Mouse (Mus musculus): ENCODE measurements around the gene Sypl2.
"Not testable (repeated sequence)": the region's sequence is repeated elsewhere in the genome, so short reads cannot be mapped to it uniquely, and the experiment has no call there.

The Sypl2 gene

DNA sequence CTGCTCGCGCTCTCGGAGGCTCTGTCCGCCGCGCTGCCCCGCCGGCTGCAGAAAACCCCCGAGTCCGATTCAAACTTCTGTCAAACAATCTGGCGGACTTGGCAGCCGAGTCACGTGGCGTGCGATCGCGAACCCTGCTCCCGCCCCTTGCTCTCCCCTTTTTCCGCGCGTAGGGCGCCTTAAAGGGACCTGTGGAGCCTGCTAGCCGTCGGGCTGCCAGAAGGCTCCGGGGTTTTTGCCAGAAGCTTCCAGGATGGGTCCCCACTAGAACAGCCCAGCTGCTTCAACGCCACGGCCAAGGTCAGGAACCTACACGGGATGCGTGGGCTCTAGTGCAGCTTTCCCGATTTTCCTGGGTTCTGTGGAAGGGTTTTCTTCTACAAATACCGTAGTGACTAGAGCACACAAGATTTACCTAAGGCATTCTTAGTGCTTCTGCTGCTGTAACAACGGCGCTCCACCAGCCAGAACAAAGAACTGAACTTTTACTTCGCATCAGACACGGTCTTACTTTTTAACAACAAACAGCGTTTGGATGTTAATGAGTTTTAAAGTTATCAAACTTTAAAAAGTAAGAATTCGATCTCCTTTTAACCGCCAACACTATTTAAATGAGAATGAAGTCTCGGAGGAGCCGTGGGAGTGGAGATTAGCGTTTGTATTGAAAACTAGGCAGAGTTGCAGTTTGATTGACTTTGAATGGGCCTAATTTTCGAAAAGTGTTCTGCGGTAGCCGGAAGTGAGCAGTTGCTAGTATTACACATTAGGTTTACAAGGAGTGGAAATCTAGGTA lies at the start of gene Sypl2:
TSS of gene Sypl2 (minus strand) at position 91 of the 793 bp plus-strand sequence.
- peak; percentile 33 for DNase-seq (ENCODE audit: low spot score)

DNA sequence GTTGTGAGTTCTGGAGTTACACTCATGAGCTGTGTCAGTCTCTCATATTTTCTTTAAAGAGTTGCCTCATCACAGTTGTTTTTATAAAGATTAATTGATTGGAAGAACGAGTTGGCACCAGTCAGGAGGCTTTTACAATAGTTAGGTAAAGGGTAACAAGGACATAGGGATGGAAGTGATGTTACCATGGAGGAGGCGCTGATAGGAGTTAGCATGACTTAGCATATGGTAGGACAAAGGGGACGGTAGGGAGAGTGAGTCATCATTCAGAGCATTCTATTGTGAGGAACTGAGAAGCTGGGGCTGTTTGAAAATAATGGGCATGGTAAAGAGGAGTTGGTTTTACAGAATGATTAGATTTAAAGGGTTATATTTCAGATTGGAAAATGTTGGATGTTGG lies 32.9 kb upstream of the Sypl2 start:
- DNase-seq (ENCODE audit: low spot score), result no peak

DNA sequence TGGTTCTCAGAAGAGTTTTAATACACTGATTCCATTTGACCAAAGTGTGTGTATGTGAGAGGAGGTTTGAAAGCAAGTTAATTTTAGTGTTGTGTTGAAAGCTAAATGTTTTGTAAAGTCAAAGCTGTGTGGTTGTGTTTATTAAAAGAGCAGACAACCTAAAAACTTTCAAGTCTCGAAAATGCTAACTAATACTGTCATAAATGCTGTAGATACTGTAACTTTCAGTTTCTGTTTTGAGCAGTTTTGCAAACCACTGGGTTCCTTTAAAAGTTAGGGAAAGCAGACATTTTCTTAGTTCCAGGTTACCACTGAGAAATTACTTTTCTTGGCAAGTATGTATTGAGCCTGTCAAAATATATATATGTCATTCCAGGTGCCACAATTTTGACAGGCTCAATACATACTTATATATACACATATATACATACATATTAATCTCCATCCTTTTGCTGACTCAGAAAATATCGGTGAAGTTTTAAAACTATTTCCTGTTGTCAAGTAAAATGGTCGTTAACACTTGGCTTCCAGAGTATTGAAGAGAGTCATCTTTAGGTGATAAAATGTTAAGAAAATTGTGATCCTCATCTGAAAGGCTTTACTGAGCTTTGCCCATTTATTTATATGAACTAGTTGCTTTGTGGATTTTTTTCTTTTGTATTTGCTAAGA lies 31.5 kb upstream of the Sypl2 start:
- no peak for DNase-seq (ENCODE audit: low spot score)

DNA sequence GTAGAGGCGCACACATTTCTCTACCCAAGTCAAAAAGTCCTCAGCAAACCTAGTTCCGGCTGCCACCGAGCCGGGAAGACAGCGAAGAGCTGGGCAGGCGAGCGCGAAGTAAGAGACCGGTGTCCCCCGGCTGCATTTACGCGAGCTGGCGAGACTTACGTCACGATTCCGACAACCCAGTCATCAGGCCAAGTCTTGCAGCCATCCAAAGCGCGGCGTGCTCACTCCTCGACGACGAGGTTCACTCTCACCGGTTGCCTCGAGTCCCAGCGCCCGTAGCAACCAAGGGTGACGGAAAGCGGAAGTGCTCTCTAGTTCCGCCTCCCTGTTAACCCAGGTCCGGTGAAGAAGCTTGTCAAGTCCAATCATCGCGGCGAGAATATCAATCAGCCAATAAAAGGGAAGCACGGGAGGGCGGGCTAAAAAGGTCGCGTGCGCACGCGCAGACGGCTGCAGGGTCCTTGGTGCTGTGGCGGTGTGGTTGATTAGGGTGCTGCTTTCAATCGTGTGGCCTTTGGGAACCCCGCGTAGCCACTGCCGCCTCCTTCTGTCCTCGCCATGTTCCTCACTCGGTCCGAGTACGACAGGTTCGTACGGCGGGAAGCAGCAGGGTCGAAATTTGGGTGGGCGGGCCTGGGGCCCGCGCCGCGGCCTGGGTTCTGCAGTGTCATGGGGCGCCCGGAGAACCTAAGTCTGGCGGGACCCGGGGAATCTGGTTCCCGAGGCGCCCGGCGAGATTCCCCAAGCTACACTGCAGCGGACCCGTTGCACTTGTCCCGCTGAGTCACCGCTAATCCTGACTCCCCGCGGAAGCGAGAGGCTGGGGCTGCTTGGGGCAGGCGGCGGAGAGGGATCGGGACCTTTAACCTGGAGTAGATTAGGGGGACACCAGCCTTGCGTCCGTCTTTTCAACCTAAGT lies 30.5 kb upstream of the Sypl2 start, which contains the start of gene Psma5:
TSS of gene Psma5 (plus strand) at position 208 of the 919 bp plus-strand sequence.
- DNase-seq (ENCODE audit: low spot score), result peak; percentile 98

DNA sequence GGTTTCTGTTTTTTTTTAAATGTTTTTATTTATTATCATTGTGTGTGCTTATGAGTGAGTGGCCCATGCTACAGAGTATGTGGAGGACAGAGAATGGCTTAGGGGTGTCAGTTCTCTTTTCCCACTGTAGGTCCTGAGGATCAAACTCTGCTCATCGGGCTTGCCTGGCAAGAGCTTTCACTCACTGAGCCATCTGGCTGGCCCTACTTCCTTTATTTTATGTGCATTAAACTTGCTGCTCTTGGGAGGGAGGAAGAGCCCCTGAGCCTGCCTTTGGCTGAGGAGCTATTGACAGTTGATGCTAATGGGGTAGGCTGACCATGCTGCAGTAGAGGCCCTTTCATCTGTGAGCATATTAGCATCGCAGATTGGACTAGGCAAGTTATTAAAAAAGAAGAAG lies 20.4 kb upstream of the Sypl2 start:
- no peak for DNase-seq (ENCODE audit: low spot score)

DNA sequence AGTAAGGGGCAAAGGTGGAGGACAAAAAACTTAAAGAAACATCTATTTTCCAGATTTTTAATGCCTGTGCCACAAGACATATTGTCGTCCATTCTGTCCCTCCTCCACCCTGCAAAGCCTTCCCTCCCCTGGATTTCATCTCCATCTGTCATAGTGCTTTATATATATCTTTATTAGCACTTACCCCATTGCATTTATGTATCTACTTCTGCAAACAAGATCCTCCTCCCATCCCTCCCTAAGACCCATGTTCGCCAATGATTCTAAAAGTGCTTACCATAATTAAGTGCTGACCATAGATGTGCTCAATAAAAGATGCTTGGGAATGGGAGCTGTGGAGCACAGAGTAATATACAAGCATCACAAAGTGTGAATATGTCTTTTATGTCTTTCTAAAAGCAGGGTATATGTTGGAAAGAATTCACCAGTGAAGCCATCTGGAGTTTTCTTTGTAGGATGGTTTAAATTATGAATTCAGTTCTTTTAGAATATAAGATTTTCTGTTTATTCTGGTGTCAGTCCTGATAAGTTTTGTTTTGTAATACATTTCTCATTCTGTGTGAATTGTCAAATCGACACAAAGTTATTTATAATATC lies 14.9 kb upstream of the Sypl2 start:
- DNase-seq (ENCODE audit: low spot score), result no peak

DNA sequence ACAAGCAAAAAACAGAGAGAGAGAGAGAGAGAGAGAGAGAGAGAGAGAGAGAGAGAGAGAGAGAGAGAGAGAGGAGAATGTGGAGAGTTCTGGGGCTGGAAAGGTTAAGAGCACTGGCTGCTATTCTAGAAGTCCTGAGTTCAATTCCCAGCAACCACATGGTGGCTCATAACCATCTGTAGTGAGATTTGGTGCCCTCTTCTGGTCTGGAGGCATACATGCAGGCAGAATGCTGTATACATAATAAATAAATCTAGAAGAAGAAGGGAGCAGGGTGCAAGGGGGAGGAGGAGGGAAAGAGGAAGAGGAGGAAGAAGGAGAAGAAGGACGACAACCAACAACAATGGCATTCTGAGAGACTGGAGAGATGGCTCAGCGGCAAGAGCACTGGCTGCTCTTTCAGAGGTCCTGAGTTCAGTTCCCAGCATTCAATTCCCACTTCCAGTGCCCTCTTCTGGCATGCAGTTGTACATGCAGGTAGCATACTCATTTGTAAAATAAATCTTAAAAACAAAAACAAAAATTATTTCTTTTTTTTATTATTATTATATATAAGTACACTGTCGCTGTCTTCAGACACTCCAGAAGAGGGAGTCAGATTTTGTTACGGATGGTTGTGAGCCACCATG lies 11.1 kb upstream of the Sypl2 start:
- not testable (repeated sequence) for DNase-seq (ENCODE audit: low spot score)

DNA sequence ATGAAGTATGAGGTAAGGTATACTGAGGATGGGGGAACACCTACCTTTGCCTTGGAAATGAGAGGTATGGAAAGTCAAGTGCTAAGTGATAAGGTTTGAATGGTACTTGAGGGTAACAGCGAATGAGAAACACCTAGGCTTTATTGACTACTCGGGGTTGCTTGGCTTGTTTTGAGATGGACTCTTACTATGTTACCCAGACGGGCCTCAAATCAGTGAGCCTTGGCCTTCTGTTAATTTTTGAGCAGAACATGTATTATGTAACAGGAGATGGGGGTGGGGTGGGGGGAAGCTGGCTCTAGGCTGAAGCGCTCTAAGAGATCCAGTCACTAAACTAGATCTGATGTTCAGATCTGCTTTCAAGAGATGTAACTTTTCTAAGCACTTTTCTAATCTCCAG lies 5.2 kb upstream of the Sypl2 start:
- DNase-seq (ENCODE audit: low spot score), result no peak

DNA sequence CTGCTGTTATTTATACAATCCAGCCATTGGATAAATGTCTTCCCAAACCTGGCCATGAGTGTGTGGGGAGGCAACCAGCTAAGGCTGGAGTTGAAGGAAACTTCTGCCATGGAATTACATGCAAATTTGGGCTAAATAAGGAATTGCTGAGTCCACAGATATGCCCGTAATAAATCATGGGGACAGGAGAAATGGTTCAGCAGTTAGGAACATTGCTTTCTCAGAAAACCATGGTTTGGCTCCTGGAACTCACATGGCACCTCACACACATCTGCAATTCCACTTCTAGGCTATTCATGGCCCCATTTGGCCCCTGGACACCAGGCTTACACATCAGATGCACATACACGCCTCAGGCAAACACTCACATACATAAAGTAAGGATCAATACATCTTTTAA lies 1.1 kb upstream of the Sypl2 start:
- DNase-seq (ENCODE audit: low spot score), result no peak

DNA sequence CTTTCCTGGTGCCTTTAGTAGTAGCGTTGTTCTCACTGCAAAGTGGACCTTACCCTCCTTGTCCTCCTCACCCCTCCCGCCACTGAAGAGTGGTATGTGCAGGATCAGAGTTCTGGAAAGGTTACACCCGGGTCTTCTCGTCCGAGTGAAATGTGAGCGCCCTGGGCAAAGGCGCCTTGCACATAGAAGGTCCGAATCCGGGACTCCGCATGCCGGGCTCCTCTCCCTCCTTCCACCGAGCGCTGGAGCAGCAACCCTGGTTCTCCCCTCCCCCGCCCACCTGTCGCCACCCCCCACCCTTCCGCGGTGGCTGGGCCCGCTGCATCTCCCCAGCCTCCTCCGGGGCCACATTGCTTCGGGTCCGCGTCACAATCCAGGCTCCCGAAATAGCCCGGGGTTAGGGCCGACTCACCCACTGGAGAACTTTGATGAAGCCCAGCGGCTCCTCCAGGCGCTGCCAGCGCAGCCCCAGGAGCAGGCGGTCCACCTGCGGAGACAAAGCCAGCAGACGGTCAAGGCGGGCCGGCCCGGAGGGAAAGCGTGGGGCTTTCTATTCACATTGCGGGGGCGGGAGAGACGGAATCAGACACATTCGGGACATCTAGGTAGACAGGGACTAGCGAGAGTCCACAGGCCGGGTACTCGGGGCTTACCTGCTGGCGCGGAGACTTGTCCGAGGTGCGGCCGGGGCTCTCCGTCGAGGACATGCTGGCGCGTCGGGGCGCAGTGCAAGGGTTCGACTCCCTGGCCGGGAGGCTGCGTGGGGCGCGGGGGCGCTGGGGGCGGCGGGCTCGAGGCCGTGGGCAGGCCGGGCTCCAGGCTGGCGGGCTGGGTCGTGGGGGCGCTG lies 514 bp downstream of the Sypl2 start:
- no peak for DNase-seq (ENCODE audit: low spot score)

DNA sequence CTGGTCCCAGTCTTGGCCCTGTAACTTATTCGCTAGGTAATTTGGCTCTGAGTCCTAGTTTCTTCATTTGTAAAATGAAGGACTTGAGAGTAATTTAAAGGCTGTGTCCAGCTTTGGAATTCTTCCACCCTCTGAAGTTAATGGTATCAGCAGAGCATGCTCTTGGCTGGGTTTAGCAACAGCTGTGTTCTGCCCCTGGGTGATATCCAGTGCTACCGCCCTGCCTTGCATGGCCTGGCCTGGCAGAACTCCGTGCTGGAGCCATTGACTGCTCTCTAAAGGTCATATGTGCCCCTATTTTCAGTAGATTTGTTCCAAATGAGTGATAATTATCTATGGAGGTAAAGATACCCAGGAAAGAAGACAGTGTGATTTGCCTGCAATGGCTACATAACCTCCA lies 5.8 kb downstream of the Sypl2 start:
- DNase-seq (ENCODE audit: low spot score), result no peak

DNA sequence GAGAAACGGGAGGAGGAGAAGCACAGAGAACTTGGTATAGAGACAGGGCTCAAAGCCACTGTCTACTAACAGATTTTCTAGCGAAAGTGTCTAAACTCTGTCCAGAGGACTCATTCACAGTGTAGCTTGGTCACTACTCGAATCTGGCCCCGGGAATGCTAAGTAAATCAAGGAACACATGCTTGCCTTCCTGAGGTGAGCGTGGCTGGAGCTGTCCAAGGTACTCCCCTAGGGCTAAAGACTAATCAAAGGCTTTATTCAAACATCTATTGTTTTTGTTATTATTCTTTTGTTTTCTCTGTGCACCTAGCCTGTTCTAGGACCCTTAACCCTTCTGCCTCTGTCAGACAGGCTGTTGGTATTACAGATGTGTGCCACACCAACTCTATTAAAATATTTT lies 11.7 kb downstream of the Sypl2 start:
- DNase-seq (ENCODE audit: low spot score), result no peak

DNA sequence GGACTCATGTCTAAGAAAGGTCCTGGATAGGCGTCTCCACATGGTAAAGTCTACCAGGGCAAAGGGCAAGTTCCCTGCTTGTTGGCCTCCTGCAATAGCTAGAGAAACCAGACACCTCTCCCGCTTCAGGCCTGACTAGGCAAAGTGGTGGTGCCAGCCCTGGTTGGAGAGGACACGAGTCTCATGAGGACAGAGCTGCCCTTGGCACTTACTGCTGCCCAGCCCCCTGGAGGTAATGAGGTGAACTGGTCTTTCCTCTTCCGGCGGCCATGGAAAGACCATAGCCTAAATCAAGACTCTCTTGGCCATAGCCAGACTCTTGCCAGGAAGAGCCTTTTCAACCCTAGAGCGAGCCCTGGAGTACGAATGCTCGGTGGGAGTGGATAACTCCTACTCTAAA lies 14.0 kb downstream of the Sypl2 start:
- no peak for DNase-seq (ENCODE audit: low spot score)

DNA sequence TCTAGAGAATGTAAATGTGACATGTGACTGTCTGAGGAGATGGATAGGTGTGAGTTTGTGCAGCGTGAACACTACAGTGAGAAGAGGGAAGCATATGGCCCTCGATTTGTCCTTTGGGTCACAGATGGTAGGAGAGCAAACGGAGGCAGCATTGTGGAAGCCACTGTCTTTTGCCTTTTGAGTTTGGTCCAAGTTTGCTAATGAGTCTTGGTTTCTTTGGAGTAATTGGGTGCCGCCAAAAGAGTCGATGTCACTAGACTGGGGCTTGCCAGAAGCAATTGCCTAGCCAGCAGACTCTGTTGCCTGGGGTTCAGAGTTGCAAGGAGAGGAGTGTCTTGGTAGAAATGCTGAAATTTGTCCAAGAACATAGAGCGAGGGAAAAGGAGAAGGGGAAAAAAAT lies 14.6 kb downstream of the Sypl2 start:
- DNase-seq (ENCODE audit: low spot score), result no peak

DNA sequence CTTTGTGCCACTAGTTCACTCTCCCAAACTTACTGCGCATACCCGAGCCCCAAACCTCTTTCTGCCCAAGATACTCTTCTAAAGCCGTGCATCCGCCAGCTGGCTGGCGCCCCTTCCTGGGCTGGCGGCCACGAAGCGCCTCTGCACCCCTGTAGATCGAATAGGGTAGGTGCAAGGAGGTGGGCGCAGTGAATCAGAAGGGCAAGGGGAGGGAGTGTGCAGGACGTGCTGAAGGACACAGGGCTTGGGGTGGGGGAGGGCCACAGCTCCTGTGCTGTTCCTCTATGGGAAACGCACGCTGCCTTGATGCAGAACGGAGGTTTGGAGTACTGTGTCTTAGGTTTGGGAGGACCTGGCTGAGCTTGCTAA lies 15.7 kb downstream of the Sypl2 start, which contains the start of gene Atxn7l2:
TSS of gene Atxn7l2 (minus strand) at position 164 of the 369 bp plus-strand sequence.
- DNase-seq (ENCODE audit: low spot score), result no peak

DNA sequence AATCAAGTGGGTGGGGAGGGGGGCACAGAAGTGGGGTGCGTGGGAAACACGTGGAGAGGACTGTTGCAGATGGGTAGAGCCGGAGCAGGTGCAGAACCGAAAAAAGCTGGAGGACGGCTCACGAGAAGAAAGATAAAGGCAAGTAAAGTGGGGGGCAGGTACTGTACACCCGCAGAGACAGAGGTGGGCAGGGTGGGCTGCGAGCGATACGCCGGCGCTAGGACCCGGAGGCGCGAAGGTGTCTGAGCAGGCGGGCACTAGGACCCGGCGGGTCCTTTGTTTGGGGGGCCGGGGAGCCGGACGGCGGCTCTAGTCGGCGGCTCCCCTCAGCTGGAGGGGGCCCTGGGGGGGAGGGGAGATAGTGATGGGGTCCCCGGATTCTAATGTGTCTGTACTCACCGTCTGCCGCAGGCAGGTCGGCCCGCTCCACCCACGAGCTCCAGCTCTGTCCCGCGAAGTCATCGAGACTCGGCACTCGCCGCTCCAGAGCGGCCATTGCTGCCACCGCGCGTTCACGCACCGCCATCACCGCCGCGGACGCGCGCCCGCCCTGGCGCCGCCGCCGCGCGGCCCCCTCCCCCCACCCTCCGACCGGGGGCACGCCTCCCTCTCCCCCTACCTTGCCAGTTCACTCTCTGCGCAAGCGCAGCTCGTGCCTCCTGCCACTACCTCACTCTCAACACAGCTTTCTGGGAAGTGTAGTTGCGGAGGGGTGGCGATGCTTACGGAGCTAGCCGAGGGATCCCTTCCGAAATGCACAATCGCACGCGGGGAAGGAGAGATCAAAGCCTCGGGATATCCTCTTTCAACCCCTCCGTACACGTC lies 16.3 kb downstream of the Sypl2 start:
- peak; percentile 95 for DNase-seq (ENCODE audit: low spot score)

DNA sequence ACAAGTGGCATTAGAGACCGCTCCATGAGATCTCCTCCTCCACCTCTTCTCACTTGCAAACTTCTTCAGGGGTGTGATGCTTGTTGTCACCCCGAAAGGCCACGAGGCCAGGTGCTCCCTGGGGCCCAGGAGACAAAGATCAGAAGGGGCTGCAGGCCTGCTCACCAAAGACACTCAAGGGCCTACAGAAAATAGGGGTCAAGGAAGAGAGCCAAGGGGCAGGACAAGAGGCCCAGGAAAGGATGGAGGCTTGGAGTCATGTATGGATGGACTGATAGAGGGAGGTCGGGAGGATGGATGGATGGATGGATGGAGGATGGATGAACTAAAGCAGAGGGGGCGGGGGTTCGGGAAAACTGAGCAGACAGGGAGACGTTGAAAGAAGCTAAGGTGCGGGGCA lies 16.9 kb downstream of the Sypl2 start:
- DNase-seq (ENCODE audit: low spot score), result no peak

DNA sequence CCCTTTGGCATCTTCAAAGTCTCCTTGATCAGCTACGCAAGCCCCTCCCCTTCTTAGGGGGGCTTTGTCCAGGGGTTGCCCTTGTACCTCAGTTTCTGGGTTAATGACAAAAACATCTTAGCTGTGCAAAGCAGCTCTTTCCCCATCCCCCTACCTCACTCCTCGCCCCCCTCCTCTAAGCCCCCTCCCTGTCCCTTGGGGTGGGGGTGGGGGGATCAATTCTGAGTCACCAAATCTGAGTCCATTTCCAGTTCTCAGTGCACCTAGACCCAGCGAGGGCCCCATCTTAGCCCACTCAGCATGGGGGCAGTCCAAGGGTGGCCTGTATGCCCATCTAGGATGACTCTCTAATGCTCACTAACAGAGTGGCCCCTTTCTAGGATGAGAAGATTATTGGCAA lies 17.4 kb downstream of the Sypl2 start:
- no peak for DNase-seq (ENCODE audit: low spot score)

DNA sequence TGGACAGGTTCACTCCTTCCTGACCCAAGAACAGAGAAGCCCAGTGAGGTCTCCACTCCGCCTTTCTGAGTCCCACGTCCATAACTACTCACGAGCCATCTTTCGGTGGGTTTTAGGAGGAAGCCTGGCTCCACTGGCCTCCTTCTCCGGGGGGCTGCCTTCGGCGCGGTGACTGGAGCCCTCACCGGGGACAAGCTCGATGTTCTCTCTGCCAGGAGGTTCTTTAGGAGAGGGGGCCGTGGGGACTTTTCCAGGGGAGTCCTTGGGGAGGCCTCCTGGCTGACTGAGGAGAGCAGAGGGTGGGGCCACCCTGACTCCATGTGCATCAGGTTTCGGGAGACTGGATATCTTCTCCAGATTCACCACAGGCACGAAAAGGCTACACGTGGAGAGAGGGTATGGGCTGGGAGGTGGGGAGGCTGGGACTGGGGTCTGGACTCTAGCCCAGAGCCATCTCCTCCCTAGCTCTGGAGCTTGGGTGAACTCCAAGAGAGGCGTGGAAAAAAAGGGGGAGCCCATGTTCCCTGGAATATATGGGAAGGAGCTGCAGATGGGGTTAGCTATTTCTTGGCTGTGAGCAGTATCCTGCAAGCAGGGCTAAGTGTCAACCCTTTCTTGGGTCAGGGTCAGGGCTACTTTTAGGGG lies 19.6 kb downstream of the Sypl2 start:
- DNase-seq (ENCODE audit: low spot score), result no peak

Measured in T-cell, adult 2 months (primary cell).